Mouse (Mus musculus) thymus, adult 2 months (tissue): Measurements from ENCODE around the gene Wdr34.

Experiments
- CTCF ChIP-seq: fragments of 200-500 bp; IDR thresholded peaks from 2 replicates; pipeline ENCODE4 v1.5.1; 2012; ENCODE audit warnings: mild to moderate bottlenecking, control low read depth, low read length, moderate library complexity, borderline replicate concordance; ENCODE audit not compliant: control insufficient read depth, poor library complexity, insufficient read depth; ENCODE audit errors: extremely low read depth
- POLR2A ChIP-seq: fragments of 200-500 bp; IDR thresholded peaks from 2 replicates; pipeline ENCODE4 v1.6.1; 2012; ENCODE audit warnings: mild to moderate bottlenecking, low read length, control low read depth, moderate library complexity; ENCODE audit not compliant: control insufficient read depth, poor library complexity, insufficient read depth; ENCODE audit errors: extremely low read depth

DNA sequence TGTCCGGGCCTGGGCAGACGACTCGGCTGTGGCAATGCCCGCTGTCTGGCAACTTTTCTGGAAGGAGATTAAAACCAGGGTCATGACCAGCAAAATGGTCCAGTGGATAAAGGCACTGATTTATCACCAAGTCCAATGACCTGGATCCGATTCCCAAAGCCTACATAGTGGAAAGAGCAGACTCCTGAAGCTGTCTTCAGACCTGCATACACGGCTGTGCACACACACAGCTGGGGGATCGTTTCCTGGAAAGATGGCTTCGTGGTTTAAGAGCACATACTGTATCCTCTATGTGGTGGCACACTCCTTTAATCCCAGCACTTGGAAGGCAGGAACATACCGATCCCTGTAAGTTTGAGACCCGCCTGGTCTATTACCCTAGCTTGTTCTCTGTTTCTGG, 10.3 kb downstream of the Wdr34 start:
- TF ChIP-seq CTCF = no peak
- TF ChIP-seq POLR2A = no peak
